Mouse (Mus musculus) intestine, embryonic 15.5 days (tissue): Measurements from ENCODE around the gene Ccdc191. TPM values are rescaled to one million over a fixed set of nuclear protein-coding genes. Genes with fewer than 3 reads are reported as not detected.

Source experiments
- ATAC-seq: fragments of 200-750 bp; cut with Nextera tagmentation; 2 replicates; pipeline ENCODE4 v1.8.0; 2017; ENCODE audit warnings: moderate TSS enrichment, moderate library complexity
- H3K27ac ChIP-seq: fragments of 300-500 bp; sonication (generic); 2 replicates; pipeline ENCODE4 v1.5.1; 2015; ENCODE audit warnings: mild to moderate bottlenecking, inconsistent platforms
- H3K27me3 ChIP-seq: fragments of 300-500 bp; sonication (generic); replicated peaks from 2 replicates; pipeline ENCODE4 v1.6.1; 2015; ENCODE audit warnings: inconsistent platforms
- H3K36me3 ChIP-seq: fragments of 300-500 bp; sonication (generic); 2 replicates; pipeline ENCODE4 v1.6.1; 2015; ENCODE audit warnings: inconsistent platforms
- H3K4me1 ChIP-seq: fragments of 300-500 bp; sonication (generic); replicated peaks from 2 replicates; pipeline ENCODE4 v1.6.1; 2015; ENCODE audit warnings: inconsistent platforms
- H3K4me2 ChIP-seq: fragments of 300-500 bp; sonication (generic); replicated peaks from 2 replicates; pipeline ENCODE4 v1.6.1; 2015; ENCODE audit warnings: mild to moderate bottlenecking, inconsistent platforms
- H3K4me3 ChIP-seq: fragments of 300-500 bp; sonication (generic); replicated peaks from 2 replicates; pipeline ENCODE4 v1.5.1; 2015; ENCODE audit warnings: inconsistent platforms
- H3K9ac ChIP-seq: fragments of 300-500 bp; sonication (generic); 2 replicates; pipeline ENCODE4 v1.6.1; 2015; ENCODE audit warnings: inconsistent platforms
- H3K9me3 ChIP-seq: fragments of 300-500 bp; sonication (generic); 2 replicates; pipeline ENCODE4 v1.6.1; 2016; ENCODE audit warnings: inconsistent platforms
- WGBS: fragments of 180-500 bp; shearing (Covaris S2); methylation state at CpG from one replicate; pipeline ENCODE4 v1.1.7; 2015; 5-methylcytosine and 5-hydroxymethylcytosine counted together
- polyA plus RNA-seq: library from polyadenylated mRNA; unstranded; fragments of >200 nt; fragmentation: Nextera tagmentation; extraction: Ambion mirVana; gene quantifications from 2 replicates; pipeline ENCODE4 v1.2.1, GENCODE M21; 2015

Ccdc191 gene
- polyA plus RNA-seq, 1 experiment from 2014 or later, result 11.1 TPM

DNA sequence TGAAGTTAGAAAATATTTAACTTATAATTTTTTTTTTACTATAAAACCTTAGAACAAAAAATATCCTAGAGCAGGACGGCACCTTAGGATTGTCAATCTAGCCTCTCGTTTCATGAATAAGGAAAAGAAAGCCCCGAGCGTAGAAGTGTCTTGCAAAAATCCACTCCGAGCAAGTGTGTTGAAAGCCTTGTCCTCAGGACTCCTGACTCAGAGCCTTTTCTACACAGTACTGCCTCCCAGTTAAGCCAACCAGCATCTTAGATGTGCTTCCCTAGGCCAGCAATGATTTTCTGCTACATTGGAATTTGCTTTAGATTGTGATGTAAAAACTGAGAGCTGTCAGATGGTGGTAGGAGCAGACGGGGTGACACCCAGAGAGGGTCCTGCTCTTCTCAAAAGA is 43.4 kb downstream of the Ccdc191 start:
- Histone ChIP-seq H3K4me1 (no peaks in the 10 kb centered on the region), H3K4me2 (no peak overlapping the region), H3K36me3 (no peaks in the 10 kb centered on the region), H3K9me3 (no peaks in the 10 kb centered on the region), H3K9ac (no peak overlapping the region), H3K27ac (no peak overlapping the region), H3K27me3 (no peaks in the 10 kb centered on the region), H3K4me3 (no peak overlapping the region)
- 92% methylated on average over 6 of the region's 6 CpGs for WGBS
- ATAC-seq, result no peak

DNA sequence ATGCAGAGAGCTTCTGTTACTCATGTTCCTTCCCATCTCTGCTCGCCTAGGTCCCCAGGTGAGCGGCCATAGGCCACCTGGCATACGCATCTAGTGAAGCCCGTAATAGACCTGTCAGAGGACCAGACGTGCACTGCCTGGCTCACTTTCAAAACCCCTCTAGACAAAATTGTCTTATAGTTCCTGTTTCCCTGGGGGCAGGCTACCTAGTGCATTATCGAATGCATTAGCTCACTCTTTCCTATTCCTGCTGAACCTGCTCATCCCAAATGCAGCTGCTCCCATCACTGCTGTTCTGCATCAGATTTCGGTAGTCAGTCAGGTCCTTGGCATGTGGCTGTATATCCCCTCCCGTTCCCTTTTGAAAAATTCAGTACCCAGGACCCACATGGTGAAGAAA is 45.3 kb downstream of the Ccdc191 start:
- 90% methylated on average over 8 of the region's 8 CpGs for WGBS
- Histone ChIP-seq H3K4me1 (no peaks in the 10 kb centered on the region), H3K4me2 (no peak overlapping the region), H3K27ac (no peak overlapping the region), H3K4me3 (no peak overlapping the region), H3K27me3 (no peaks in the 10 kb centered on the region), H3K36me3 (no peaks in the 10 kb centered on the region), H3K9me3 (no peaks in the 10 kb centered on the region), H3K9ac (no peak overlapping the region)
- ATAC-seq, result no peak

DNA sequence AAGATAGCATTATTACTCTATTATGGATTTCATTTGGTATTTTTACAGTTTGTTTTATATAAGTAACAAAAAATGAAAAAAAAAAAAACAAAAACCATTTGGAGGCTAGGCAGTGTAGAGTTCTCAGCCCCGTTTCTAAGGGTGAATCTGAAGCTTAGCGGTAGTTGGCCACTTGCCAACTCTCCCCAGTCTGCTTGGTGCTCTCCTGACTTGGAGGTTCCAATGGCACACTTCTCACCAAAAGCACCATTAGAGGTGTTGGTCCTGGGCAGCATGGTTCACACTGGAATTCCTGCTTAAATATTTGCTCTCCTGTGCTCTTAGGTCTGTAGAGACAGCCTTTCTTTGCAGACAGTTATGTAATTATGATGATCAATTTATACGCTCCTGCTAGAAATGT is 45.8 kb downstream of the Ccdc191 start:
- Histone ChIP-seq H3K4me2 (no peak overlapping the region), H3K9ac (no peak overlapping the region), H3K27me3 (no peaks in the 10 kb centered on the region), H3K9me3 (no peaks in the 10 kb centered on the region), H3K36me3 (no peaks in the 10 kb centered on the region), H3K4me3 (no peak overlapping the region), H3K27ac (no peak overlapping the region), H3K4me1 (no peaks in the 10 kb centered on the region)
- ATAC-seq, result no peak
- 60% methylated on average over 3 of the region's 3 CpGs for WGBS

DNA sequence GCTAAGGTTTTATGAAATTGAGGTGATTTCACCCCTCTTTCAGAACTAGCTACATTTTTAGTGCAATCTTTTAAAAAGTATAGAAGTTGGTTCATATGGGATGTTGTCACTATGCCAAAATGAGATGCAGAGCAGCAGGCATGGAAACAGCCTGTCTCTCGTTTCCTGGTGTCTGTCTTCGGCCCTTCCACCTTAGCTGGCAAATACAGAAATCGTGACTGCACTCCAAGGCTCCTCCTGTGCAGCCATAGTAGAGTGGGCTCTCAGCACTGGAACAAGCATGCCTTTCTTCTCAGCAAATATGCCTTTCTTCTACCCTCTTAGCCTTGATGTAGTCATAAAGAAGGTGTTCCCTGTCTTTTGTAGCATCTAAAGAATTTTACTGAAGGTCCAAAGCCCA is 46.3 kb downstream of the Ccdc191 start:
- no peaks in the 10 kb centered on the region for H3K4me1 ChIP-seq

DNA sequence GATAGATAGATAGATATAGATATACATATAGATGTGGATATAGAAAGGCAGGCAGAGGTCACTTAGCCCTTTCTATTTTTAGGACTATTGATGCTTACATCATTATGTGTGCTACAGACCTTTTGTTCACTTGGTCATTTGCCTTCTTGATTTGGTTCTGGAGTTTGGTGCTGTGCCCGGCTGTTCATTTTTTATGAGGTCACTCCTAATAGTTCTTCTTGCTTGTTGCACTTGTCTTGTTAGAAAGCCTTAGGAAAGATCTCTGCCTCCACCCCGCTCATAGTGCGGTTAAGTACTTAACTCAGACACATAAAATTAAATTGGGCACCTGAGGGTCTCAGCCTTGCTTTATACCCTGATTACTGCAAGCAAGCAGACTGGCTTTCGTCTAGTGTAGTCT is 51.2 kb downstream of the Ccdc191 start:
- 88% methylated on average over 4 of the region's 4 CpGs for WGBS
- Histone ChIP-seq H3K27ac (no peak overlapping the region), H3K4me1 (no peaks in the 10 kb centered on the region), H3K9me3 (no peaks in the 10 kb centered on the region), H3K9ac (no peak overlapping the region), H3K4me2 (no peak overlapping the region), H3K27me3 (no peaks in the 10 kb centered on the region), H3K36me3 (no peaks in the 10 kb centered on the region), H3K4me3 (no peak overlapping the region)
- ATAC-seq, result no peak

More for the DNA sequence above, 46.3 kb downstream of the Ccdc191 start:
- 55% methylated on average over 3 of the region's 3 CpGs for WGBS
- H3K4me3 ChIP-seq, result no peak overlapping the region
- H3K27ac ChIP-seq, result no peak overlapping the region
- no peaks in the 10 kb centered on the region for H3K9me3 ChIP-seq
- no peaks in the 10 kb centered on the region for H3K27me3 ChIP-seq
- no peak for ATAC-seq
- no peaks in the 10 kb centered on the region for H3K36me3 ChIP-seq
- no peak overlapping the region for H3K9ac ChIP-seq
- no peak overlapping the region for H3K4me2 ChIP-seq

DNA sequence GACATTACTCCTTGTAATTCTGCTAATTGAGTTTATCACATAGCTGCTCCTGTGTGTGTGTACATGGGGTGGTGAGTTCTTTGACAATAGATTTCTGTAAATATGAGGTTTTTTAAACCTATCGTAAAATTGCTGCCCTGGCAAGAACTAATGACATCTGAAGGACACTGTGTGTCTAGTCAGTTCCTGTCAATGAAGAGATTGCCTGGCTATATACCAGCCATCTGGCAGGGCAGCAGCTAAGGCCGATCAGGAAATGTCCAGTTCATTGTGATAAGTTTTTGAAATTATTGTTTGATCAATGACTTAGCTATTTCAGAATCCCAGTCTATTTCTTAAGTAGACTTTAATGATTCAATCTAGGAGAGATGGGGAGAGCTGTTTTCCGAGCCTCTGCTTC is 55.8 kb downstream of the Ccdc191 start:
- ATAC-seq, result no peak
- 72% methylated on average over 3 of the region's 3 CpGs for WGBS
- H3K36me3 ChIP-seq, result no peaks in the 10 kb centered on the region
- H3K9me3 ChIP-seq, result no peaks in the 10 kb centered on the region
- H3K4me1 ChIP-seq, result no peaks in the 10 kb centered on the region
- H3K9ac ChIP-seq, result no peak overlapping the region
- H3K4me2 ChIP-seq, result no peak overlapping the region
- no peak overlapping the region for H3K4me3 ChIP-seq
- H3K27ac ChIP-seq, result no peak overlapping the region
- no peaks in the 10 kb centered on the region for H3K27me3 ChIP-seq

DNA sequence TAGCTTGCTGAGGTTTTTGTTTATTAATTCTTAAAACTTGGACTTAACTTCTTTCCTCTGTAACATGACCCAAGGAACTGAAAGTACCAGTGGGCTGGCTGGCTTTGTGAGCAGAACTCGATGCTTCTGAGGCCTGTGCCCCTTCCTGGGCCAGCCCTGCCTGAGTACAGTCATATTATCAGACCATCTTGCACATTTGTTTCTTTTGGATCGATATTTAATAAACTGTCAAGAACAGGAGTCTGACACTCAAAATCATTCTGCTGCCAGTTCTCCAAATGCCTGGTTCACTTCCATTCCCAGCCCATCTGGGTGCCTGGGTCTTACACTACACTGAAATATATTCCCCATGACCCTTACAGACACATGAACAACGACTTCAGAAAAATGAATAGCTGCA is 56.3 kb downstream of the Ccdc191 start:
- ATAC-seq, result no peak
- 48% methylated on average over 3 of the region's 3 CpGs for WGBS

DNA sequence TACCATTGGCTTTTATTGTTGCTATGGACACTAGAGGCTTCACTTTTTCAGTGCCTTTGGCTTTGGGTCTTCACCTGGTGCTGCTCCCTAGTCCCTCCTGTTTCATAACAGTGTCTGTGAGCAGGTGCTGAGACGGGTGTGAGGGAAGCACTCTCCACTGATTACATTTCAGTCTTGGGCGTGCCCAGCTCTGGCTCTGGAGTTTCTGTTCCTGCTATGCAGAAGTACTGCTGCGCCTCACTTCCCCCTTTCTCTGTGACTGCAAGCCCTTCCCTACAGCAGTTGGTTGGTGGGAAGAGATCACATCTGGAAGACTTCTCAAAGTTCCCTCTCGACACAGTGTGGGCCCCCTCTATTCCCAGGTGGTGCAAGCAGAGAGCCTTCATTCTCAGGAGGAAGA is 62.0 kb downstream of the Ccdc191 start:
- H3K27me3 ChIP-seq, result no peaks in the 10 kb centered on the region
- H3K27ac ChIP-seq, result no peak overlapping the region
- ATAC-seq, result 0 out of 2 replicates have a peak, but pooled peaks have one; percentile 62
- no peaks in the 10 kb centered on the region for H3K36me3 ChIP-seq
- no peak overlapping the region for H3K4me3 ChIP-seq
- WGBS, result 54% methylated on average over 4 of the region's 4 CpGs
- H3K4me2 ChIP-seq, result no peak overlapping the region
- H3K9me3 ChIP-seq, result no peaks in the 10 kb centered on the region
- H3K9ac ChIP-seq, result no peak overlapping the region
- H3K4me1 ChIP-seq, result no peaks in the 10 kb centered on the region

More for the DNA sequence above, 56.3 kb downstream of the Ccdc191 start:
- Histone ChIP-seq H3K27me3 (no peaks in the 10 kb centered on the region), H3K4me3 (no peak overlapping the region), H3K36me3 (no peaks in the 10 kb centered on the region), H3K9me3 (no peaks in the 10 kb centered on the region), H3K4me1 (no peaks in the 10 kb centered on the region), H3K9ac (no peak overlapping the region), H3K4me2 (no peak overlapping the region), H3K27ac (no peak overlapping the region)

DNA sequence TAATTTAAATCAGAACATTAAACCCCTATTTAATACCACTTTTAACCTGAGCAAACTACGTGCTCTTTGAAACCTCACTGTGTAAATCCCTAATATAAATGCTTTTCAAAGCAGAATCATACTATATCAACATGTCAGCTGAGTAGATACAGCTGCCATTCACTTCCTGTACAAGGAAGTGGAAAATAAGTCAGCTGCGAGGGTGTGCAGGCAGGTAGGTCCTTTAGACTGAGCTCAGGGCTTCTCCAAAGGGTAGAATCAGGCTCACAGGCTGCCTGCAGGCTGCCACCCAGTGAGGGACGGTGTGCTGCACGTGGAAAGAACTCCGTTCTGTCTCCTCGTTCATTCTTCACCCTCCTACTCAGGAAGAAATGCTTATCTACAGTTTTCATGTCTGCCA is 65.3 kb downstream of the Ccdc191 start:
- Histone ChIP-seq H3K4me1 (no peaks in the 10 kb centered on the region), H3K9me3 (no peaks in the 10 kb centered on the region), H3K9ac (no peak overlapping the region), H3K4me2 (no peak overlapping the region), H3K27me3 (no peaks in the 10 kb centered on the region), H3K36me3 (no peaks in the 10 kb centered on the region; the same call in 1 of the 2 replicates), H3K4me3 (no peak overlapping the region), H3K27ac (no peak overlapping the region)
- no peak for ATAC-seq
- WGBS, result 60% methylated on average over 6 of the region's 6 CpGs

DNA sequence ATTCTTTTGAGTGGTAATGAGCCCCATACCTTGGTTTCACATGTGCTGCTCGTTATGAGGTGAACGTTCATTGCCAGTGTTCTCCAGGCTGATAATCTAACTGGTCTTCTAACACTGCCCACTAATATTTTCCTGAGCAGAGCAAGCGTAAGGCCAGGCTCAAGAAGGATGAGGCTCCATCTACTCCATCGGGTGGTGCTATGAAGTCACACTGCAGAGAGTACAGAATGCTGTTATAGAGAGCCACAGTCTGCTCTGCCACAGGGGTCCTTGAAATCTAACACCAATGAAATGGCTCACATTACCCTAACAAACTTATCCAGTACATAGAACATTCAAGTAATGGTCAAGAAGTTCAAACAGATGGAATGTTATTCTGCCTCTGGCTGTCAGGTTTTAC is 68.4 kb downstream of the Ccdc191 start:
- 88% methylated on average over 4 of the region's 4 CpGs for WGBS
- Histone ChIP-seq H3K27me3 (no peaks in the 10 kb centered on the region), H3K9me3 (no peaks in the 10 kb centered on the region), H3K4me2 (no peak overlapping the region), H3K27ac (no peak overlapping the region), H3K4me1 (no peaks in the 10 kb centered on the region), H3K4me3 (no peak overlapping the region), H3K9ac (no peak overlapping the region), H3K36me3 (no peaks in the 10 kb centered on the region; the same call in 1 of the 2 replicates)
- no peak for ATAC-seq

DNA sequence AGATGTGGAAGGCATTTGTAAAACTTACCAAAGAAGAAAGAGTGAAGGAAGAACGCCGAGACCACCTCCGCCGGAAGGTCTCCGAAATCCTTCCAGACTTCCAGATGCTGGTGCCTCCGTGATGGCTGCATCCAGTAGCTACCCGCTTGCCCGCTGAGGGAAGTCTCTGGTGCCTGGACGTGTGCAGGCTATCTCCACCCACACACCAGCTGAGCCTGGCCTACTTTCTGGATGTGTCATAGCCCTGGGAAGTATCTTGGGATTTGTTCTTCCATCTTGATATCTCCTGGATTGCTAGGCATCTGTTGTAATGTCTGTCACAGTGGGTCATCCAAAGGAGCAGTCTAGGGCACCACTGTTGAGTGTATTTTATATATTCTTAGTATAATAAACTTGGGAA is 73.7 kb downstream of the Ccdc191 start:
- Histone ChIP-seq H3K9me3 (no peaks in the 10 kb centered on the region), H3K9ac (no peak overlapping the region), H3K27me3 (no peaks in the 10 kb centered on the region), H3K4me2 (no peak overlapping the region), H3K4me3 (no peak overlapping the region), H3K27ac (no peak overlapping the region), H3K4me1 (no peaks in the 10 kb centered on the region), H3K36me3 (no peaks in the 10 kb centered on the region)
- 92% methylated on average over 9 of the region's 9 CpGs for WGBS
- no peak for ATAC-seq

DNA sequence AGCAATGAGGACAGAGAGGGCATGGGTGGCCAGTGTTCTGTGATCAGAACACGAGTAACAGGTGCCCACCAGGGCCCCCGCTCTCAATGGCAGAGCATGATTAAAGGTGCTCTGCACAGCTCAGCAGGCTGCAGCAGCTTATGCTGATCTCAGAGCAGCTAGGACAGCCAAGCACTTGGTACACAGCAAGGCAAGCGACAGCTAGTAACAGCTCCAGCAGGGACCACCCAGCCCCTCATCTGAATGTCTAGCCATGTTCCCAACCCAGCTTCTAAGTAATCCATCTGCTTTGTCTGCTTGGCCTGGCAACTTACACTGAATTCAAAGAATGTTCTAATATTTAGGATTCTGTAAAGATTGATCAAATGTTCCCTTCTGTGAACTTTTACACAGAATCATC is 74.2 kb downstream of the Ccdc191 start:
- Histone ChIP-seq H3K9ac (no peak overlapping the region), H3K36me3 (no peaks in the 10 kb centered on the region), H3K27ac (no peak overlapping the region), H3K9me3 (no peaks in the 10 kb centered on the region), H3K27me3 (no peaks in the 10 kb centered on the region), H3K4me1 (no peaks in the 10 kb centered on the region), H3K4me3 (no peak overlapping the region), H3K4me2 (no peak overlapping the region)
- WGBS, result 80% methylated on average over 3 of the region's 3 CpGs
- ATAC-seq, result no peak

DNA sequence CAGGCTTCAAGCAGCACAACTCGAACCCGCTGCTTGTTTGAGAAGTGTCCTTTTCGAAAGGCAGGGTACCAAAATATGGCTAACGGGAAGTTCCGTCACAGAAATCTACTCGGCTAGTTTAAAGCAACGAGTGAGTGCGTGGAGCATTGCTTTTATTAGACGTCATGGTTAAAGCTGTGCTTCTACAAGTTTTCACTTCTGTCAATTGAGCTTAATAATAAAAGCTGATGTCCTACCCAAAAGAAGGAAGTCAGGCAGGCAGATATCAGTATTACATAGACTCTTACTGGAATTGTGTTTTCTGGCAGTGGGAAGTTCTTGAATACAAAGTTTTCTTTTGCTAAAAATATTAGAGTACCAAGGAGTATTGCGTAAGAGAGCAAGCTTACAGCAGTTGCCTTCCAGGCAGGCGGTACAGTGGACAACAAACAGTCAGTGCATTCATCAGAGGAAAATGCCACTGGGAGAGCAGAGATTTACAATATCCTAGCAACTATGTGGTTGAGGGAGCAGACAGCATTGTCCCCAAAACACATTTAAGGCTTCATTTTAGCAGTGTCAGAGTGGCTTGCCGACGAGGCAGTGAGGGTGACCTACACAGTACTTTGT is 76.3 kb downstream of the Ccdc191 start:
- no peak overlapping the region for H3K4me2 ChIP-seq
- no peak overlapping the region for H3K9ac ChIP-seq
- no peaks in the 10 kb centered on the region for H3K4me1 ChIP-seq
- H3K9me3 ChIP-seq, result no peaks in the 10 kb centered on the region
- ATAC-seq, result no peak
- H3K36me3 ChIP-seq, result no peaks in the 10 kb centered on the region
- H3K27ac ChIP-seq, result no peak overlapping the region
- H3K4me3 ChIP-seq, result no peak overlapping the region
- H3K27me3 ChIP-seq, result no peaks in the 10 kb centered on the region
- 83% methylated on average over 13 of the region's 13 CpGs for WGBS
